Mouse (Mus musculus): ENCODE measurements around the gene Katnbl1.

Katnbl1 gene

GRCm38 (mm10) chr2:112378973-112379898 lies at the start of gene Katnbl1:
TSS of gene Katnbl1 (plus strand) at chr2:112379211.
- peak; percentile 92 to 99 for DNase-seq

GRCm38 (mm10) chr2:112332051-112332898 lies 46.7 kb upstream of the Katnbl1 start:
- DNase-seq, result no peak

- DNase-seq, result no peak
Observed at GRCm38 (mm10) chr2:112337211-112337610, 41.8 kb upstream of the Katnbl1 start.

- peak in 1 of 2 experiments; percentile 47 for DNase-seq
Observed at GRCm38 (mm10) chr2:112339736-112340135, 39.3 kb upstream of the Katnbl1 start.

- DNase-seq, result peak in 1 of 2 experiments; percentile 43
Observed at GRCm38 (mm10) chr2:112341117-112341516, 37.9 kb upstream of the Katnbl1 start.

GRCm38 (mm10) chr2:112348246-112348645 lies 30.8 kb upstream of the Katnbl1 start:
- DNase-seq, result no peak

- peak in 1 of 2 experiments; percentile 9 for DNase-seq
Observed at GRCm38 (mm10) chr2:112353685-112354455, 25.1 kb upstream of the Katnbl1 start.

GRCm38 (mm10) chr2:112359611-112360010 lies 19.4 kb upstream of the Katnbl1 start:
- no peak for DNase-seq

- DNase-seq, result no peak
Observed at GRCm38 (mm10) chr2:112360012-112360780, 18.8 kb upstream of the Katnbl1 start.

GRCm38 (mm10) chr2:112360781-112361169 lies 18.2 kb upstream of the Katnbl1 start:
- DNase-seq, result no peak

GRCm38 (mm10) chr2:112367222-112367621 lies 11.8 kb upstream of the Katnbl1 start:
- peak in 1 of 2 experiments; percentile 23 for DNase-seq

- DNase-seq, result peak; percentile 93 to 96
Observed at GRCm38 (mm10) chr2:112367726-112368673, 11.0 kb upstream of the Katnbl1 start, which contains the start of gene Emc4. TSS of gene Emc4 (minus strand) at chr2:112368027.

- DNase-seq, result no peak
Observed at GRCm38 (mm10) chr2:112369941-112370340, 9.1 kb upstream of the Katnbl1 start.

- DNase-seq, result no peak
Observed at GRCm38 (mm10) chr2:112373141-112373540, 5.9 kb upstream of the Katnbl1 start.

GRCm38 (mm10) chr2:112374610-112375009 lies 4.4 kb upstream of the Katnbl1 start:
- peak in 1 of 2 experiments; percentile 31 for DNase-seq

GRCm38 (mm10) chr2:112380131-112380530 lies 1.1 kb downstream of the Katnbl1 start:
- no peak for DNase-seq

GRCm38 (mm10) chr2:112381219-112381618 lies 2.2 kb downstream of the Katnbl1 start:
- no peak for DNase-seq

GRCm38 (mm10) chr2:112390843-112391242 lies 11.8 kb downstream of the Katnbl1 start:
- DNase-seq, result no peak

- no peak for DNase-seq
Observed at GRCm38 (mm10) chr2:112391346-112392000, 12.5 kb downstream of the Katnbl1 start.

GRCm38 (mm10) chr2:112392689-112393088 lies 13.7 kb downstream of the Katnbl1 start:
- DNase-seq, result no peak
